Mouse (Mus musculus): Measurements from ENCODE around the gene Osbp.

- TF ChIP-seq POLR2A (IDR thresholded peaks at IDR 0.05; ENCODE audit: borderline replicate concordance, insufficient read depth, low read length) (no peak), CTCF (IDR thresholded peaks at IDR 0.05; ENCODE audit: borderline replicate concordance, insufficient read depth, low read depth, low read length) (no peak)
Measured at GRCm38 (mm10) chr19:11922068-11922467, 43.7 kb upstream of the Osbp start.
